ENCODE assay signal across 10 mouse cellular contexts in genomic region chr6:113644808-113645207, GRCm38 (mm10). TPM values are rescaled to one million over a fixed set of nuclear protein-coding genes. Genes with fewer than 3 reads are reported as not detected.
A peak's percentile ranks its signal among the peaks of the same experiment; 100 is the strongest.
DNase-seq lines count a peak whose midpoint lies in the region; ATAC-seq and TF ChIP-seq lines count a peak whose summit lies in the region.
"Had no signal": no experiment of that assay in that cellular context is flagged by ENCODE, and none has a peak within 500 bp of the region (broad histone marks: within the 10 kb centered on the region; RNA-seq: fewer than 3 reads in every experiment).

No protein-coding gene starts in this region.

- H3K9ac ChIP-seq in lung, postnatal 0 days (replicated peaks; ENCODE audit: low read depth), result no peak overlapping the region
- H3K9ac ChIP-seq in forebrain, embryonic 16.5 days (replicated peaks; ENCODE audit: low read depth, low read length), result no peak overlapping the region
- no peak overlapping the region for H3K9ac ChIP-seq in forebrain, embryonic 12.5 days

- no peak overlapping the region for H3K4me2 ChIP-seq in lung, postnatal 0 days (replicated peaks; ENCODE audit: low read depth, low read length)
- no peak overlapping the region for H3K4me2 ChIP-seq in forebrain, embryonic 16.5 days (ENCODE audit: low read length)
- H3K4me2 ChIP-seq in forebrain, embryonic 12.5 days, result no peak overlapping the region

- no peaks in the 10 kb centered on the region for H3K27me3 ChIP-seq in lung, postnatal 0 days (replicated peaks; ENCODE audit: insufficient read depth, low read length)
- H3K27me3 ChIP-seq in forebrain, embryonic 16.5 days (replicated peaks; ENCODE audit: control insufficient read depth, insufficient read depth, low read length), result no peaks in the 10 kb centered on the region
- H3K27me3 ChIP-seq in forebrain, embryonic 12.5 days, result no peaks in the 10 kb centered on the region

- H3K9me3 ChIP-seq in lung, postnatal 0 days (ENCODE audit: low read length), result no peaks in the 10 kb centered on the region
- no peaks in the 10 kb centered on the region for H3K9me3 ChIP-seq in forebrain, embryonic 16.5 days (ENCODE audit: control insufficient read depth, low read length)
- H3K9me3 ChIP-seq in forebrain, embryonic 12.5 days, result no peaks in the 10 kb centered on the region

- WGBS in lung, postnatal 0 days, result 49% methylated on average over 8 of the region's 8 CpGs
- WGBS in forebrain, embryonic 16.5 days, result 85% methylated on average over 8 of the region's 8 CpGs
- 87% methylated on average over 8 of the region's 8 CpGs for WGBS in forebrain, embryonic 12.5 days

- H3K4me1 ChIP-seq in lung, postnatal 0 days (ENCODE audit: insufficient read depth, low read depth, low read length), result no peaks in the 10 kb centered on the region
- H3K4me1 ChIP-seq in forebrain, embryonic 16.5 days (replicated peaks; ENCODE audit: control insufficient read depth, insufficient read depth, low read length), result no peaks in the 10 kb centered on the region
- H3K4me1 ChIP-seq in forebrain, embryonic 12.5 days, result no peaks in the 10 kb centered on the region

- TF ChIP-seq EP300 in lung, postnatal 0 days (IDR thresholded peaks at IDR 0.05), result peak; percentile 34; the same call in 1 of the 2 replicates

- intact Hi-C loops in gastrocnemius, postnatal 14 days (cut with DNase I; ENCODE audit: low total_unique reads), result loop anchor here (5.0 kb wide), 1 partner anchor 908 kb away; no protein-coding TSS in a partner anchor
- intact Hi-C loops in heart, postnatal 25 days (cut with DNase I), result no loop called here

- no peak overlapping the region for H3K4me3 ChIP-seq in lung, postnatal 0 days (ENCODE audit: low read depth, low read length)
- H3K4me3 ChIP-seq in forebrain, embryonic 16.5 days (replicated peaks; ENCODE audit: low read length), result no peak overlapping the region
- H3K4me3 ChIP-seq in forebrain, embryonic 12.5 days (replicated peaks), result no peak overlapping the region
- H3K4me3 ChIP-seq: erythroblast, embryonic 14.5 days; myocyte had no signal

- H3K27ac ChIP-seq in lung, postnatal 0 days (ENCODE audit: low read length), result peak overlapping the region; percentile 62
- H3K27ac ChIP-seq in forebrain, embryonic 16.5 days (ENCODE audit: low read length), result no peak overlapping the region
- H3K27ac ChIP-seq in forebrain, embryonic 12.5 days, result no peak overlapping the region

- no peak for TF ChIP-seq CTCF in lung, postnatal 0 days (IDR thresholded peaks at IDR 0.05)

- DNase-seq in gastrocnemius, postnatal 14 days, result peak; percentile 26
- no peak for DNase-seq in gastrocnemius, postnatal 10 days
- DNase-seq in adrenal gland, postnatal 14 days, result peak; percentile 59
- peak; percentile 78 for DNase-seq in heart, postnatal 25 days (ENCODE audit: low spot score)
- peak; percentile 77 for DNase-seq in lung, postnatal 0 days (ENCODE audit: low spot score)
- DNase-seq in thymus, adult 18-20 months, result no peak

- no peaks in the 10 kb centered on the region for H3K36me3 ChIP-seq in lung, postnatal 0 days (ENCODE audit: insufficient read depth, low read length)
- no peaks in the 10 kb centered on the region for H3K36me3 ChIP-seq in forebrain, embryonic 16.5 days (ENCODE audit: control insufficient read depth, insufficient read depth)
- no peaks in the 10 kb centered on the region for H3K36me3 ChIP-seq in forebrain, embryonic 12.5 days (replicated peaks)

- peak; percentile 86 for ATAC-seq in lung, postnatal 0 days
- ATAC-seq in forebrain, embryonic 16.5 days, result no peak
- no peak for ATAC-seq in forebrain, embryonic 12.5 days (ENCODE audit: low FRiP score)

RNA-seq across cellular contexts. Expression of gene Irak2, which starts 6.5 kb away (rescaled TPM):
- total RNA-seq in gastrocnemius, postnatal 14 days (2021), result 1 to 10 TPM; 4.7 to 4.8 TPM
- total RNA-seq in gastrocnemius, postnatal 10 days (2021), result 1 to 10 TPM; 6.3 to 7.2 TPM
- total RNA-seq in adrenal gland, postnatal 14 days (2021), result 17.4 and 22.9 TPM in 2 replicates
- 10 to 100 TPM in 1 of 2 experiments, 1 to 10 TPM in 1; 9.7 to 10.6 TPM for total RNA-seq in heart, postnatal 25 days (2021)
- 15.6 and 16.1 TPM in 2 replicates for polyA plus RNA-seq in lung, postnatal 0 days (2015; fragmentation: Nextera tagmentation; extraction: Ambion mirVana)
- 1.4 and 1.5 TPM in 2 replicates for polyA plus RNA-seq in forebrain, embryonic 16.5 days (2015; fragmentation: Nextera tagmentation; extraction: Ambion mirVana)
- 0.63 and 1.6 TPM in 2 replicates for polyA plus RNA-seq in forebrain, embryonic 12.5 days (2016; fragmentation: Nextera tagmentation; extraction: Ambion mirVana)

RNA-seq across cellular contexts. Expression of gene Vhl, which starts 21.0 kb away (rescaled TPM):
- total RNA-seq in gastrocnemius, postnatal 14 days (2021), result 1 to 10 TPM; 6.8 to 7.0 TPM
- 10 to 100 TPM; 10.1 to 13.4 TPM for total RNA-seq in gastrocnemius, postnatal 10 days (2021)
- 26.0 and 27.6 TPM in 2 replicates for total RNA-seq in adrenal gland, postnatal 14 days (2021)
- 10 to 100 TPM; 10.7 to 11.7 TPM for total RNA-seq in heart, postnatal 25 days (2021)
- polyA plus RNA-seq in lung, postnatal 0 days (2015; fragmentation: Nextera tagmentation; extraction: Ambion mirVana), result 28.2 and 30.6 TPM in 2 replicates
- 78.1 and 82.2 TPM in 2 replicates for polyA plus RNA-seq in forebrain, embryonic 16.5 days (2015; fragmentation: Nextera tagmentation; extraction: Ambion mirVana)
- polyA plus RNA-seq in forebrain, embryonic 12.5 days (2016; fragmentation: Nextera tagmentation; extraction: Ambion mirVana), result 54.9 and 61.8 TPM in 2 replicates

RNA-seq across cellular contexts. Expression of gene Brk1, which starts 40.2 kb away (rescaled TPM):
- total RNA-seq in gastrocnemius, postnatal 14 days (2021), result 10 to 100 TPM; 42.8 to 52.4 TPM
- 10 to 100 TPM; 64.2 to 66.3 TPM for total RNA-seq in gastrocnemius, postnatal 10 days (2021)
- 147 and 162 TPM in 2 replicates for total RNA-seq in adrenal gland, postnatal 14 days (2021)
- total RNA-seq in heart, postnatal 25 days (2021), result 10 to 100 TPM; 70.0 to 70.9 TPM
- polyA plus RNA-seq in lung, postnatal 0 days (2015; fragmentation: Nextera tagmentation; extraction: Ambion mirVana), result 215 and 225 TPM in 2 replicates
- 231 and 240 TPM in 2 replicates for polyA plus RNA-seq in forebrain, embryonic 16.5 days (2015; fragmentation: Nextera tagmentation; extraction: Ambion mirVana)
- 189 and 194 TPM in 2 replicates for polyA plus RNA-seq in forebrain, embryonic 12.5 days (2016; fragmentation: Nextera tagmentation; extraction: Ambion mirVana)

RNA-seq across cellular contexts. Expression of gene Fancd2os, which starts 44.3 kb away (rescaled TPM):
- total RNA-seq in gastrocnemius, postnatal 14 days (2021), result not detected
- total RNA-seq in gastrocnemius, postnatal 10 days (2021), result not detected
- total RNA-seq in adrenal gland, postnatal 14 days (2021), result not detected in 2 replicates
- not detected for total RNA-seq in heart, postnatal 25 days (2021)
- polyA plus RNA-seq in lung, postnatal 0 days (2015; fragmentation: Nextera tagmentation; extraction: Ambion mirVana), result 0.18 TPM in 1 of 2 replicates, not detected in the other
- 0.19 TPM in 1 of 2 replicates, not detected in the other for polyA plus RNA-seq in forebrain, embryonic 16.5 days (2015; fragmentation: Nextera tagmentation; extraction: Ambion mirVana)
- polyA plus RNA-seq in forebrain, embryonic 12.5 days (2016; fragmentation: Nextera tagmentation; extraction: Ambion mirVana), result 0.28 and 0.35 TPM in 2 replicates
- polyA plus RNA-seq: erythroblast, embryonic 14.5 days had no signal

RNA-seq across cellular contexts. Expression of gene Tatdn2, which starts 52.0 kb away (rescaled TPM):
- 10 to 100 TPM; 25.7 to 29.1 TPM for total RNA-seq in gastrocnemius, postnatal 14 days (2021)
- 10 to 100 TPM; 36.1 to 37.8 TPM for total RNA-seq in gastrocnemius, postnatal 10 days (2021)
- 45.6 and 59.6 TPM in 2 replicates for total RNA-seq in adrenal gland, postnatal 14 days (2021)
- total RNA-seq in heart, postnatal 25 days (2021), result 10 to 100 TPM; 55.3 to 57.1 TPM
- polyA plus RNA-seq in lung, postnatal 0 days (2015; fragmentation: Nextera tagmentation; extraction: Ambion mirVana), result 1.1 and 1.3 TPM in 2 replicates
- polyA plus RNA-seq in forebrain, embryonic 16.5 days (2015; fragmentation: Nextera tagmentation; extraction: Ambion mirVana), result 1.1 and 1.6 TPM in 2 replicates
- polyA plus RNA-seq in forebrain, embryonic 12.5 days (2016; fragmentation: Nextera tagmentation; extraction: Ambion mirVana), result 0.94 and 0.96 TPM in 2 replicates

Comparison
In these comparisons a context has a peak if more than half of its experiments do, and no peak if none do; other contexts are left out.
1. DNase-seq: peak in gastrocnemius, postnatal 14 days (single experiment), adrenal gland, postnatal 14 days (single experiment), heart, postnatal 25 days (single experiment) and lung, postnatal 0 days (single experiment); none in gastrocnemius, postnatal 10 days (single experiment) and thymus, adult 18-20 months (0 of 2).